Mouse (Mus musculus) CH12.LX (cell line): ENCODE measurements around the gene Fgf14. TPM values are rescaled to one million over a fixed set of nuclear protein-coding genes. Genes with fewer than 3 reads are reported as not detected.

Experiments used
- DNase-seq: peaks from one replicate; pipeline ENCODE4 v3.0.0-alpha.2; 2013; ENCODE audit errors: extremely low read depth
- H3K27ac ChIP-seq: 2 replicates; pipeline ENCODE4 v1.5.1; 2012; ENCODE audit warnings: low read depth, mild to moderate bottlenecking, control low read depth, moderate library complexity; ENCODE audit not compliant: insufficient read depth
- H3K27me3 ChIP-seq: replicated peaks from 2 replicates; pipeline ENCODE3; 2012; ENCODE audit warnings: inconsistent platforms
- H3K36me3 ChIP-seq, 2 experiments: replicated peaks in 1 of 2; 2 replicates each; pipeline versions ENCODE3 to v1.6.1; 2012; ENCODE audit warnings: inconsistent platforms in 1 of 2, low read length in 1 of 2, mild to moderate bottlenecking in 1 of 2, mixed read lengths in 1 of 2, moderate library complexity in 1 of 2; ENCODE audit not compliant: control insufficient read depth in 1 of 2, insufficient read depth in 1 of 2
- H3K4me1 ChIP-seq, 2 experiments: 2 replicates each; pipeline ENCODE4 v1.6.1; 2012; ENCODE audit warnings: inconsistent platforms in 1 of 2, moderate library complexity in 1 of 2; ENCODE audit not compliant: insufficient read depth in 2 of 2, control insufficient read depth in 1 of 2
- H3K4me2 ChIP-seq: 2 replicates; pipeline ENCODE4 v1.6.1; 2012; ENCODE audit warnings: low read depth, mild to moderate bottlenecking, control low read depth; ENCODE audit not compliant: poor library complexity, insufficient read depth, severe bottlenecking
- H3K4me3 ChIP-seq, 3 experiments: fragments of 150-350 bp in 1 of 3; sonication (generic) in 1 of 3; replicated peaks in 1 of 3; 2 replicates each; pipeline versions ENCODE3 to v1.5.1; 2011 to 2012; ENCODE audit warnings: low read depth in 2 of 3, low read length in 2 of 3, mild to moderate bottlenecking in 2 of 3, moderate library complexity in 2 of 3, control low read depth in 1 of 3, improper control_type of control experiment in 1 of 3, inconsistent platforms in 1 of 3, mixed read lengths in 1 of 3; ENCODE audit not compliant: poor library complexity in 1 of 3
- H3K79me2 ChIP-seq: replicated peaks from 2 replicates; pipeline ENCODE4 v1.6.1; 2012; ENCODE audit warnings: mild to moderate bottlenecking, moderate library complexity; ENCODE audit not compliant: control insufficient read depth, poor library complexity, insufficient read depth, severe bottlenecking; ENCODE audit errors: extremely low read depth
- H3K9ac ChIP-seq: 2 replicates; pipeline ENCODE4 v1.6.1; 2012; ENCODE audit warnings: low read depth, mild to moderate bottlenecking, control low read depth, moderate library complexity; ENCODE audit not compliant: insufficient read depth
- H3K9me3 ChIP-seq: replicated peaks from 2 replicates; pipeline ENCODE3; 2012; ENCODE audit warnings: low read length, inconsistent platforms, mixed read lengths
- BHLHE40 ChIP-seq: IDR thresholded peaks from 2 replicates; pipeline ENCODE4 v1.6.1; 2011; ENCODE audit warnings: mild to moderate bottlenecking, low read depth, low read length, improper control_type of control experiment
- CHD1 ChIP-seq: IDR thresholded peaks from 2 replicates; pipeline ENCODE4 v1.6.1; 2012; ENCODE audit warnings: low read depth, low read length, improper control_type of control experiment, inconsistent platforms
- CHD2 ChIP-seq: IDR thresholded peaks from 2 replicates; pipeline ENCODE4 v1.6.1; 2011; ENCODE audit warnings: low read length, improper control_type of control experiment
- CTCF ChIP-seq, 2 experiments: IDR thresholded peaks in 1 of 2; conservative IDR thresholded peaks in 1 of 2; 2 replicates each; pipeline ENCODE4 v1.5.1; 2011 to 2012; ENCODE audit warnings: low read depth in 2 of 2, low read length in 2 of 2, improper control_type of control experiment in 1 of 2, inconsistent platforms in 1 of 2, mild to moderate bottlenecking in 1 of 2, moderate library complexity in 1 of 2
- E2F4 ChIP-seq: IDR thresholded peaks from 2 replicates; pipeline ENCODE4 v1.6.1; 2011; ENCODE audit warnings: low read depth, low read length, improper control_type of control experiment; ENCODE audit not compliant: insufficient replicate concordance
- ELF1 ChIP-seq: IDR thresholded peaks from 2 replicates; pipeline ENCODE4 v1.6.1; 2014; ENCODE audit warnings: low read depth, mild to moderate bottlenecking, inconsistent platforms, low read length, improper control_type of control experiment
- EP300 ChIP-seq: IDR thresholded peaks from 2 replicates; pipeline ENCODE4 v1.6.1; 2011; ENCODE audit warnings: low read length, improper control_type of control experiment
- GABPA ChIP-seq: IDR thresholded peaks from 2 replicates; pipeline ENCODE4 v1.6.1; 2012; ENCODE audit warnings: low read depth, low read length, improper control_type of control experiment, inconsistent platforms; ENCODE audit not compliant: insufficient replicate concordance
- HCFC1 ChIP-seq: IDR thresholded peaks from 2 replicates; pipeline ENCODE4 v1.6.1; 2012; ENCODE audit warnings: low read depth, mild to moderate bottlenecking, inconsistent platforms, low read length, improper control_type of control experiment
- MAX ChIP-seq: IDR thresholded peaks from 2 replicates; pipeline ENCODE4 v1.6.1; 2011; ENCODE audit warnings: low read length, improper control_type of control experiment
- MEF2A ChIP-seq: IDR thresholded peaks from 2 replicates; pipeline ENCODE4 v1.6.1; 2014; ENCODE audit warnings: low read depth, mild to moderate bottlenecking, inconsistent platforms, low read length, improper control_type of control experiment, borderline replicate concordance
- MXI1 ChIP-seq: IDR thresholded peaks from 2 replicates; pipeline ENCODE4 v1.6.1; 2011; ENCODE audit warnings: mild to moderate bottlenecking, low read depth, low read length, improper control_type of control experiment
- MYC ChIP-seq: IDR thresholded peaks from 2 replicates; pipeline ENCODE4 v1.6.1; 2011; ENCODE audit warnings: low read depth, mild to moderate bottlenecking, improper control_type of control experiment, low read length
- NELFE ChIP-seq: IDR thresholded peaks from 2 replicates; pipeline ENCODE4 v1.6.1; 2011; ENCODE audit warnings: low read depth, low read length, improper control_type of control experiment
- POLR2AphosphoS2 ChIP-seq: IDR thresholded peaks from 2 replicates; pipeline ENCODE4 v1.6.1; 2011; ENCODE audit warnings: low read depth, low read length, improper control_type of control experiment
- RAD21 ChIP-seq: IDR thresholded peaks from 2 replicates; pipeline ENCODE4 v1.6.1; 2011; ENCODE audit warnings: low read depth, mild to moderate bottlenecking, low read length, improper control_type of control experiment, moderate library complexity
- RCOR1 ChIP-seq: conservative IDR thresholded peaks from 2 replicates; pipeline ENCODE4 v1.6.1; 2012; ENCODE audit warnings: low read depth, mild to moderate bottlenecking, inconsistent platforms, low read length, improper control_type of control experiment
- SIN3A ChIP-seq: IDR thresholded peaks from 2 replicates; pipeline ENCODE4 v1.6.1; 2012; ENCODE audit warnings: low read length, improper control_type of control experiment, inconsistent platforms
- SMC3 ChIP-seq: IDR thresholded peaks from 2 replicates; pipeline ENCODE4 v1.6.1; 2011; ENCODE audit warnings: low read depth, low read length, improper control_type of control experiment
- TBP ChIP-seq: conservative IDR thresholded peaks from 2 replicates; pipeline ENCODE4 v1.6.1; 2011; ENCODE audit warnings: low read depth, low read length, improper control_type of control experiment
- TCF12 ChIP-seq: IDR thresholded peaks from 2 replicates; pipeline ENCODE4 v1.6.1; 2014; ENCODE audit warnings: low read depth, mild to moderate bottlenecking, inconsistent platforms, low read length, improper control_type of control experiment
- dilution Hi-C: fragments of 300-500 bp; cut with MboI; formaldehyde crosslinking; loops from 2 replicates; pipeline ENCODE4 v1.14.3; 2020; ENCODE audit warnings: low sequenced_read_pairs; ENCODE audit not compliant: extremely low pct_unique_long_range_greater_than_20kb, extremely low pct_ligation_motif_present
- in situ Hi-C: fragments of 300-500 bp; cut with MboI; formaldehyde crosslinking; loops from 3 replicates; pipeline ENCODE4 v1.14.3; 2019; ENCODE audit warnings: low sequenced_read_pairs, low pct_ligation_motif_present, low pct_unique_long_range_greater_than_20kb, mixed read lengths
- polyA plus RNA-seq: library from polyadenylated mRNA; unstranded; fragments of >175 nt; gene quantifications from 2 replicates; pipeline ENCODE4 v1.2.1, GENCODE M21; 2012; ENCODE audit warnings: low read depth; ENCODE audit not compliant: insufficient read length
- total RNA-seq, 2 experiments: library from RNA; depleted of rRNA; stranded (reverse); fragments of 300-350 nt in 1 of 2; fragments of >200 nt in 1 of 2; gene quantifications; 2 replicates each; pipeline ENCODE4 v1.2.3; 2012 to 2014

Gene Fgf14
- total and polyA plus RNA-seq, 3 experiments = not detected

GRCm38 (mm10) chr14:124575130-124575885 is 101.6 kb downstream of the Fgf14 start:
- Histone ChIP-seq H3K9me3 (no peaks in the 10 kb centered on the region), H3K27me3 (no peaks in the 10 kb centered on the region), H3K27ac (no peak overlapping the region), H3K4me1 (no peaks in the 10 kb centered on the region), H3K4me2 (no peak overlapping the region), H3K36me3 (no peaks in the 10 kb centered on the region), H3K4me3 (no peak overlapping the region), H3K9ac (no peak overlapping the region), H3K79me2 (no peaks in the 10 kb centered on the region)
- no peak for DNase-seq
- TF ChIP-seq RAD21 = no peak
- TF ChIP-seq CHD2 = no peak
- no peak for TF ChIP-seq SIN3A
- TF ChIP-seq RCOR1 = no peak
- no peak for TF ChIP-seq TBP
- TF ChIP-seq MAX = no peak
- no peak for TF ChIP-seq MYC
- no peak for TF ChIP-seq MEF2A
- no peak for TF ChIP-seq BHLHE40
- TF ChIP-seq MXI1 = no peak
- TF ChIP-seq E2F4 = no peak
- TF ChIP-seq EP300 = no peak
- TF ChIP-seq SMC3 = no peak
- no peak for TF ChIP-seq GABPA
- dilution Hi-C loops (no loop called here), in situ Hi-C loops (no loop called here)

- dilution Hi-C loops = no loop called here
- in situ Hi-C loops = no loop called here
- DNase-seq = no peak
- Histone ChIP-seq H3K4me1 (no peaks in the 10 kb centered on the region), H3K4me2 (no peak overlapping the region), H3K79me2 (no peaks in the 10 kb centered on the region), H3K9ac (no peak overlapping the region), H3K27ac (no peak overlapping the region), H3K27me3 (no peaks in the 10 kb centered on the region), H3K9me3 (no peaks in the 10 kb centered on the region), H3K4me3 (no peak overlapping the region), H3K36me3 (no peaks in the 10 kb centered on the region)
- TF ChIP-seq SMC3 (no peak), NELFE (no peak), CTCF (conservative IDR thresholded peaks at IDR 0.05 in 1 of 2, IDR thresholded peaks at IDR 0.05 in 1 of 2; ENCODE audit: low read depth in 2 of 2, low read length in 2 of 2) (no peak), CHD1 (no peak), ELF1 (no peak), TCF12 (no peak), POLR2AphosphoS2 (no peak), MEF2A (no peak), CHD2 (no peak), TBP (no peak), MXI1 (no peak), HCFC1 (no peak)
Observed at GRCm38 (mm10) chr14:124566445-124566844, 110.5 kb downstream of the Fgf14 start.
